Mouse (Mus musculus) CD4-positive naive resting alpha-beta T cell, adult 57 days (primary cell): Measurements from ENCODE around the gene Enkur. TPM values are rescaled to one million over a fixed set of nuclear protein-coding genes. Genes with fewer than 3 reads are reported as not detected.

Experiments used
- total RNA-seq: library from RNA; stranded (reverse); gene quantifications from one replicate; pipeline ENCODE4 v1.2.4, GENCODE M21; 2023

Gene Enkur
- total RNA-seq: 2.5 TPM

GRCm38 (mm10) chr2:21204912-21205830 is at the start of gene Enkur, which contains the start of gene Thnsl1:
Gene Enkur (minus strand): TSS chr2:21205365.
Gene Thnsl1 (plus strand): TSS chr2:21205724.

Other genes starting within 250 kb of the Enkur start
- gene Arhgap21, start 236.5 kb downstream of the Enkur start, total RNA-seq: 7.6 TPM
- gene Thnsl1, start 359 bp upstream of the Enkur start, total RNA-seq: 7.1 TPM
- not detected for gene Gpr158, start 162.2 kb upstream of the Enkur start, total RNA-seq